Mouse (Mus musculus): Measurements from ENCODE around the gene Arhgap19. TPM values are rescaled to one million over a fixed set of nuclear protein-coding genes. Genes with fewer than 3 reads are reported as not detected.

Gene Arhgap19
- total and polyA plus RNA-seq, 3 experiments: 20.4 to 36.8 (median 30.1) TPM

GRCm38 (mm10) chr19:41832501-41833201, 30.8 kb upstream of the Arhgap19 start:
- H3K27me3 ChIP-seq (replicated peaks): peaks cover 69% of the 10 kb centered on the region
- peaks cover 3 to 8% of the 10 kb centered on the region in 2 experiments; a peak in 2 of 4 replicates for H3K4me1 ChIP-seq (ENCODE audit: control insufficient read depth in 1 of 2, insufficient read depth in 2 of 2)
- H3K4me3 ChIP-seq (replicated peaks in 1 of 3; ENCODE audit: low read depth in 2 of 3, low read length in 2 of 3, poor library complexity in 1 of 3): no peak overlapping the region

GRCm38 (mm10) chr19:41831718-41832391, 30.0 kb upstream of the Arhgap19 start:
- H3K4me3 ChIP-seq (replicated peaks in 1 of 3; ENCODE audit: low read depth in 2 of 3, low read length in 2 of 3, poor library complexity in 1 of 3): no peak overlapping the region
- H3K9ac ChIP-seq (ENCODE audit: insufficient read depth, low read depth): no peak overlapping the region
- H3K36me3 ChIP-seq (replicated peaks in 1 of 2; ENCODE audit: control insufficient read depth in 1 of 2, insufficient read depth in 1 of 2, low read length in 1 of 2): no peaks in the 10 kb centered on the region
- DNase-seq (ENCODE audit: extremely low read depth): no peak
- in situ Hi-C loops (cut with MboI; ENCODE audit: low pct_ligation_motif_present, low pct_unique_long_range_greater_than_20kb, low sequenced_read_pairs) (no loop called here), dilution Hi-C loops (cut with MboI; ENCODE audit: extremely low pct_ligation_motif_present, extremely low pct_unique_long_range_greater_than_20kb, low sequenced_read_pairs) (no loop called here)
- peaks cover 8% of the 10 kb centered on the region for H3K9me3 ChIP-seq (replicated peaks; ENCODE audit: low read length)
- TF ChIP-seq NELFE (IDR thresholded peaks at IDR 0.05; ENCODE audit: low read depth, low read length) (no peak), HCFC1 (IDR thresholded peaks at IDR 0.05; ENCODE audit: low read depth, low read length) (no peak), TBP (conservative IDR thresholded peaks at IDR 0.05; ENCODE audit: low read depth, low read length) (no peak), JUND (conservative IDR thresholded peaks at IDR 0.05; ENCODE audit: low read depth, low read length) (no peak), PAX5 (IDR thresholded peaks at IDR 0.05; ENCODE audit: low read length) (no peak), POLR2AphosphoS2 (IDR thresholded peaks at IDR 0.05; ENCODE audit: low read depth, low read length) (no peak), E2F4 (IDR thresholded peaks at IDR 0.05; ENCODE audit: insufficient replicate concordance, low read depth, low read length) (no peak), CHD2 (IDR thresholded peaks at IDR 0.05; ENCODE audit: low read length) (no peak), KAT2A (IDR thresholded peaks at IDR 0.05; ENCODE audit: insufficient replicate concordance, low read length) (no peak), MAFK (IDR thresholded peaks at IDR 0.05; ENCODE audit: insufficient replicate concordance, low read length) (no peak), UBTF (IDR thresholded peaks at IDR 0.05; ENCODE audit: low read depth, low read length) (no peak), ZC3H11A (IDR thresholded peaks at IDR 0.05; ENCODE audit: low read depth, low read length) (no peak), GABPA (IDR thresholded peaks at IDR 0.05; ENCODE audit: insufficient replicate concordance, low read depth, low read length) (no peak), POLR2A (IDR thresholded peaks at IDR 0.05; ENCODE audit: low read depth, low read length) (no peak), MXI1 (IDR thresholded peaks at IDR 0.05; ENCODE audit: low read depth, low read length) (no peak), RAD21 (IDR thresholded peaks at IDR 0.05; ENCODE audit: low read depth, low read length) (no peak), ZMIZ1 (IDR thresholded peaks at IDR 0.05; ENCODE audit: low read depth, low read length) (no peak), ZNF384 (IDR thresholded peaks at IDR 0.05; ENCODE audit: low read depth, low read length) (no peak), JUN (IDR thresholded peaks at IDR 0.05; ENCODE audit: insufficient read depth, low read depth, low read length) (no peak), TCF12 (IDR thresholded peaks at IDR 0.05; ENCODE audit: low read depth, low read length) (no peak)
- peaks cover 3 to 8% of the 10 kb centered on the region in 2 experiments; a peak in 2 of 4 replicates for H3K4me1 ChIP-seq (ENCODE audit: control insufficient read depth in 1 of 2, insufficient read depth in 2 of 2)
- H3K27ac ChIP-seq (ENCODE audit: insufficient read depth, low read depth): no peak overlapping the region
- H3K79me2 ChIP-seq (replicated peaks; ENCODE audit: control insufficient read depth, extremely low read depth, insufficient read depth, poor library complexity, severe bottlenecking): no peaks in the 10 kb centered on the region
- peaks cover 61% of the 10 kb centered on the region for H3K27me3 ChIP-seq (replicated peaks)
- H3K4me2 ChIP-seq (ENCODE audit: insufficient read depth, low read depth, poor library complexity, severe bottlenecking): no peak overlapping the region

More at GRCm38 (mm10) chr19:41832501-41833201, 30.8 kb upstream of the Arhgap19 start:
- dilution Hi-C loops (cut with MboI; ENCODE audit: extremely low pct_ligation_motif_present, extremely low pct_unique_long_range_greater_than_20kb, low sequenced_read_pairs): no loop called here
- Histone ChIP-seq H3K4me2 (ENCODE audit: insufficient read depth, low read depth, poor library complexity, severe bottlenecking) (no peak overlapping the region), H3K9ac (ENCODE audit: insufficient read depth, low read depth) (no peak overlapping the region), H3K36me3 (replicated peaks in 1 of 2; ENCODE audit: control insufficient read depth in 1 of 2, insufficient read depth in 1 of 2, low read length in 1 of 2) (no peaks in the 10 kb centered on the region), H3K79me2 (replicated peaks; ENCODE audit: control insufficient read depth, extremely low read depth, insufficient read depth, poor library complexity, severe bottlenecking) (no peaks in the 10 kb centered on the region), H3K9me3 (replicated peaks; ENCODE audit: low read length) (peaks cover 8% of the 10 kb centered on the region), H3K27ac (ENCODE audit: insufficient read depth, low read depth) (no peak overlapping the region)
- TF ChIP-seq UBTF (IDR thresholded peaks at IDR 0.05; ENCODE audit: low read depth, low read length) (no peak), POLR2A (IDR thresholded peaks at IDR 0.05; ENCODE audit: low read depth, low read length) (no peak), CHD1 (IDR thresholded peaks at IDR 0.05; ENCODE audit: low read depth, low read length) (no peak), SMC3 (IDR thresholded peaks at IDR 0.05; ENCODE audit: low read depth, low read length) (no peak), NRF1 (IDR thresholded peaks at IDR 0.05; ENCODE audit: low read depth, low read length) (no peak), ZC3H11A (IDR thresholded peaks at IDR 0.05; ENCODE audit: low read depth, low read length) (no peak), SIN3A (IDR thresholded peaks at IDR 0.05; ENCODE audit: low read length) (no peak), IRF4 (IDR thresholded peaks at IDR 0.05; ENCODE audit: low read depth, low read length) (no peak), NELFE (IDR thresholded peaks at IDR 0.05; ENCODE audit: low read depth, low read length) (no peak), BHLHE40 (IDR thresholded peaks at IDR 0.05; ENCODE audit: low read depth, low read length) (no peak), JUND (conservative IDR thresholded peaks at IDR 0.05; ENCODE audit: low read depth, low read length) (no peak), JUN (IDR thresholded peaks at IDR 0.05; ENCODE audit: insufficient read depth, low read depth, low read length) (no peak), MAX (IDR thresholded peaks at IDR 0.05; ENCODE audit: low read length) (no peak), USF2 (conservative IDR thresholded peaks at IDR 0.05; ENCODE audit: low read depth, low read length) (no peak), TBP (conservative IDR thresholded peaks at IDR 0.05; ENCODE audit: low read depth, low read length) (no peak), MEF2A (IDR thresholded peaks at IDR 0.05; ENCODE audit: borderline replicate concordance, low read depth, low read length) (no peak), ZNF384 (IDR thresholded peaks at IDR 0.05; ENCODE audit: low read depth, low read length) (no peak), MYC (IDR thresholded peaks at IDR 0.05; ENCODE audit: low read depth, low read length) (no peak), E2F4 (IDR thresholded peaks at IDR 0.05; ENCODE audit: insufficient replicate concordance, low read depth, low read length) (no peak)
- in situ Hi-C loops (cut with MboI; ENCODE audit: low pct_ligation_motif_present, low pct_unique_long_range_greater_than_20kb, low sequenced_read_pairs): no loop called here
- DNase-seq (ENCODE audit: extremely low read depth): no peak

Data from CH12.LX (cell line).